Mouse (Mus musculus): ENCODE measurements around the gene Uvrag.
A peak's percentile ranks its signal among the peaks of the same experiment; 100 is the strongest.

Gene Uvrag

DNA sequence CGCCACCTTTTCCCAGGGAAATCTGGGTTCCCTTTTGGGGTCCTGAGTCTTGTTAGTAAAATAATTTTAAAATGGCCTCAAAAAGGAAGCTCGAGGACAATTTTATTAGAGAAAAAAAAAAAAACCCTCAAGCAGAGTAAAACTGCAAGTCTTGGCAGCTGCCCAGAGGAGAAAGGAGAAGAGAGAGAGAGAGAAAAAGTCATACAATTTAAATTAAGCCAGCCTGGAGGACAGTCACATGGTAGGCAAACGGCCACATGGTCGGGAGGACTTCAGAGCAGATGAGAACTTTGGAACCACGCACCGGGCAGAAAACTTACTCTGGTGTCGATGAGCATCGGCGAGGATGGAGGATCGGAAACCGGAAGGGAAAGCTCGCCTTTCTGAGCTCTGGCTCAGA, 269.1 kb downstream of the Uvrag start:
- no peak for DNase-seq

DNA sequence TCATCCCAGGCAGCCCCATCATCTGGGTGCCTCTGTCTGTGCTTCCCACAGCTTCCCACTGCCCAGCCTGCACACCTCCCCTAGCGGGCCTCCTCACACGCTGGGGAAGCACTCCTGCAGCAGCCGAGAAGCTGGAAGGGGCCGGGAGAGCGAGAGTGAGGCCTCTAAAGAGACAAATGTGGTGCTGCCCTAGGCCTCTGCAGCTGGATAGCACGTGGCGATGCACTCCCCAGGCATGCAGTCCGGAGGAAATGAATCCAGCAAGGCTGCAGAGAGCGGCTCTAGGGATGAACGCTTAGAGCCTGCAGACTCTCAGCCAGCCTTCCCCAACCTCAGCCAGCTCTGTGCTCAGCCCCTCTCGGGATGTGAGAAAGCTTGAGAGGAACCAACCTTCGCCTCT, 270.1 kb downstream of the Uvrag start:
- DNase-seq: no peak

DNA sequence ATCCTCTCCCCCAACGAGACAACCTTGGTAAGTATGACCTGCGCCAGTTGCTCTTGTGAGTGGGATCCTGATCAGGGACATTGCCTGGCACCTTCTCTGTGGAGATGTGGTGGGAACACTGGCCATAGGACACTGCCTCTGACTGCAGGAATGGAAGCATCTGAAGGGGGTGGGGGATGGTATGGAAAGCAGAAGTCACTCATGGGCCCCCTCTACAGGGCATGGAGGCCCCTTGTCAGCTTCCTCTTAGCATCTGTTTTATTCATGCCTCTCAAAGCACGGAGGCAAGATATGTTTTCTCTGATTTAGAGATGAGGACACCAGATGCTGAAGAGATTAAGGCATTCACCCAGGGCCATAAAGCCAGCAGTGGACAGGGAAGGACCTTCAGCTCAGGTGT, 271.9 kb downstream of the Uvrag start:
- no peak for DNase-seq

DNA sequence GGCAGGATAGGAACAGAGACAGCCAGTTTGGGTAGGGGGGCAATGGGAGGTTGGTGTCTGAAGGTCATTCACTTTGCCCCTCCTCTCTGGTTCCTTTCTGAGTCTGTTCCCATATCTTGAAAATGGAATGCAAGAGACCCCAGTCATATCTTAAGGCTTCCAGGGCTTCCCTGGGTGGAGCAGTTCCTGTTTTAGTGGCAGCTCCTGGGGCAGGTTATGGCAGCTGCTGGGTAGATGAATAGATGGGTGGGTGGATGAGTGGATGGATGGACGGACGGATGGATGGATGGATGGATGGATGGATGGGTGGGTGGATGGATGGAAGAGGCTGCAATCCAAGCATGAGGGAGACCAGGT, 273.2 kb downstream of the Uvrag start:
- no peak for DNase-seq

DNA sequence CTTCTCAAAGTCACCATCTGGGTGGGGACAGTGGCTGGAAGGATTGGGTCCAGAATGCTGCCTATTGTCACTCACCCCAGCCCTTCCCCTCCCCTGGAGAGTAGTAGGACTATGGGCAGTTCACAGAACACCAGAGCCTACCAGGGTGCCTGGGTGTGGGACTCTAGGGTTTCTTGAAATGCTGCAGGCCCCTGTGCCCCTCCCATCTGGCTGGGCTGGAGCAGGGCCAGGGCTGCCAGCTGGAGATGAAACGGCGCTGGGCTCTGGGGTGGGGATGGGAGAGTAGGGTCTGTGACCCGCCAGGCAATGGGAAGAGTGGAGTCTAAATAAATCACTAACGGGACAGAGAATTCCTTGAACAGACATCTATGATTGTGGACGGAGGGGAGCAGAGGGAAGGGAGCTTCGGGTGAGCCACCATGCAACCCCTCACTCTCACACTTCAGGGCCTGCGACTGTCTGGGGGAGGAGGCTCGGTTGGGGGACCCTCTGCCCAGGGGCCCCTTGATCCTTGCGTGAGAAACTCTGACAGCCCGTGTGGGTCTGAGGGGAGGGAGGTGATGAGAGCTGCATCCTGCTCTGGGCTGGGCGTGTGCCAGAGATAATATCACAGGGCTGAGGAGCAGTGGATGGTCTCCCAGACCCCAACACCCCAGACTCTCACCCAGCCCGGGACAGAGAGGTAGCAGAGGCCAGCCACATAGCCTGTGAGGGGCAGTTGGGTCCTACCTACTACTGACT, 273.7 kb downstream of the Uvrag start:
- DNase-seq: no peak

DNA sequence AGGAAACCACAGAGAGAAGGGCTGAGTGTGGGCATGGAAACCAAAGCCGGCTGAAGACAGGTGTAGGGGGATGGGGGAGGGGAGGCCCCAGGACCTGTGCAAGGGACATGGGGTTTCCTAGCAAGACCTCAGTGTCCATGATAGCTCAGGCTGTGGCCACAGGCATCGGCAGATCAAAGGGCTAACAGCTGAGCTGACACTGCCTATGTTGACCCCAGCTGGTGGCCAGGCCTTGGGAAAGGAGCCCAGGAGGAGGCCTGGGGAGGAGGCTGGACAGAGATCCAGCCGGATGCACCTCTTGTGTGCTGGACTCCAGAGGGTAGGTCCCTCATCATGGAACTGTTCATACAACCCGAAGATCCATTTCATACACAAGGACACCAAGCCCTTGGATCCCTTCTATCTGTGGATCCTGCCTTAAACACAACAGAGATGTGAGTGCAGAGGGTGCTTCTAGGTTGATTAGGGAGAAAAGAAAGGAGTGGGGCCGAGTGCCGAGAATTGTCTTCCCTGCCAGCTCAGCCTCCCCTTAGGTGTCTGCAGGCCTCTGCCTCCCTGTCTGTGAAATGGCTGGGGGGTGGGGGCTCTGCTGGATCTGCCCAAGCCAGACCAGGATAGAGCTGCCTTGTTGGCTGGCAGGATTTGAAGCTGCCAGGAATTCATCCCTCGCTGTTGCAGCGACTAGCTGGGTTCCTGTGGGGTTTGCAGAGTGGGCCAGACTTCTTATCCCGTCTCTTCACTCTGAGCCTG, 276.8 kb downstream of the Uvrag start:
- peak; percentile 22 for DNase-seq

DNA sequence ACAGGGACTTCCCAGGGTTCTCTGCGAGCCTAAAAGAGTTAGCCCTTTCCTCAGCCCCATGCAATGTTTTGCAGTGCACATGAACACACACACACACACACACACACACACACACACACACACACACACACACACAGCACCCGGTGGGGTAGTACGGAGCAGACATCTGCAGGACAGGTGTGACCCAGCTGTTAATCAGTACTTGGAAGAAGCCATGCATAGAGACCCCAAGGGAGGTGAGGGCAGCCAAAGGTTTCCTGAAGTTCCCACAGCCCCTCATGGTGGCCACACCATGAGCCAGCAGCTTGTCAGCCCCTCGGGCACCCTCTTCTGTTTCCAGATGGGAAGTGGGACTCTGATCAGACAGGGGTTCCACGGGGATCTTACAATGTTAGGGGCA, 277.9 kb downstream of the Uvrag start:
- DNase-seq: no peak

DNA sequence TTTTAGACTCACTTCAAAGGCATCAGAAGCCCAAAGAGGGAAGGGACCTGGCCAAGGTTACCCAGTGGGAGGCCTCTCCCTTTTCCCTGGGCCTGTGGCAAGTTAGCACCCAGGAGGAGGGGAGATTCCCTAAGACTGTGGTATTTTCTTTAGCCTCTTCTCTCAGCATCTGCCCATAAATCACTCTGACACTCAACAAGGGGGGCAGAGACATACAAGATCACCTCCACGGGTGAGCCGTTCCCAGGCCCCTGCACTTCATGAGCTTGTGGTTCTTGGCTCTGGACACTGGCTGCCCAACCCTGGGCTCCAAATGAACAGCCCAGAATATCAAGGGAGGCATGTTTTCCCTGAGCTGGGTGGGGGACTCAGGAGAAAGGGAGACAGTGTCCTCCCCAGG, 279.9 kb downstream of the Uvrag start:
- DNase-seq: no peak

DNA sequence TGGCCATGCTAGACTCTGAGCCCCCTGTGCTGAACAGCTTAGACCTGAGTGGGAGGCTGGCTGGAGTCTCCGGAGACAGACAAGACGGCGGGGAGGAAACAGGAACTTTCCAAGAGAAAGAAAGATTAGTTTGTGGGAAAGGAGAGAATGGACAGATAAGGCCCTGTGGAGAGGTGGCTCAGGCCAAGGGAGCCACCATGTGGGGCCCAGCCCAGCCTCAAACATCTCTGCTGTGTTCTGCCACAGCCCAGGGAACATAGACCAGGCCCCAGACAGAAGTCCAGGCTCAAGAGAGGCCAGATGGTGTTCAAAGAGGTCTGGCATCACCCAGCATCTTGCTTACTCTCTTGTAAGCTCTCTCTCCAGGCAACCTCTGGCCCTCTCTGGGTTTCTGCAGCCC, 283.8 kb downstream of the Uvrag start:
- DNase-seq: no peak

DNA sequence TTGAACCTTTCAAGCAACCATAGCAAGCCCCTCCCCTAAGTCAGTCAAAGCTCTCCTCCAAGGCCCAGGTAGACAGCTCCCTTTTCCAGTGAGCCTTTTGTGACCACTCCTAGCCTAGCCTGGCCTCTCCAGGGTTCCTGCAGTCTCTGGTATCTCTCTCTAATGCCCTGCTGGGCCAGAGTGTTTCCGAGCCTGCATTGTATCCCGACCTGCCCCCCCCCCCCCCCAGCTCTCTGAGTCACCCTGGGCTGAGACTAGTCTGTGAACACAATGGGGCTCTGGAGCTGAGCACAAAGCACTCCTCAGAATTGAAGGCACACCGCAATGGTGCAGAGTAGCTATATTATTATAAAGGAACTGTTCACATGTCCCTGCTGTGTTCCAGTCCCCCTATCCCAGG, 284.8 kb downstream of the Uvrag start:
- no peak for DNase-seq

DNA sequence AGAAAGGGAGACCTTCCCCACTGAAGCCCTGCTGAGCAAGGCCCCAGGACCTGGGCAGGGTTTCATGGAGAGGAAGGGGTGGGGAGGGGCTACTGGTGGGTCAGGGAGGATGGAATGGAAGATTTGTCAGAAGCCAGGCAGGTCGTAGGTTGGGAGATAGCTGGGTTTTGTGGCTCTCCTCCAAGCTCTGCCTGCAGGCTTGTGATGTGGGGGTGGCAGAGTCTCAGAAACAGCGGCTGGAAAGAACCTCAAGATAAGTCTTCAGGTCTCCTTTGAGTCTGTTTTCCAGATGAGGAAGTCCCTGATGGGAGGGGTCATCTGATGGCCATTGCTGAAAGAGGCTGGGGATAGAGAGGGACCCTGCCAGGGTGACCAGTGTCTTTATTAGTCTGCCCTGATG, 285.6 kb downstream of the Uvrag start:
- DNase-seq: no peak

DNA sequence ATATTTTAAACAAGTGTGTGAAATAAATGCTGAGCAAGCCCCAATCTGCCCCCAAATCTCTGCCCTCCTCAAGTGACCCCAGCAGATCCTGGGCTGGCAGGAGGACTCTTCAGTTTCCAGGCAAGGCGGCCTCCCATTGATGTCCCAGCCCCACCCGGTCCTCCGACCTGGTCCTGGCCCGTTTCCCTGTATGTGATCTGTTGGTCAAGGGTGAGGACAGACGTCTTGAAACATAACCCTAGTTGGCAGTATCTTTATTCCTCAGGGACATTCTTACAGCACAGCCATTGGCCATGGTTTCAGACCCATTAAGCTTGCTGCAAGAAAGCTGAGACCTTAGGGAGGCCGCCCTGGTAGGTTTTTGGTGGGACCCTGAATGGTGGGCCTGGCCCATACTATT, 287.1 kb downstream of the Uvrag start:
- DNase-seq: no peak

DNA sequence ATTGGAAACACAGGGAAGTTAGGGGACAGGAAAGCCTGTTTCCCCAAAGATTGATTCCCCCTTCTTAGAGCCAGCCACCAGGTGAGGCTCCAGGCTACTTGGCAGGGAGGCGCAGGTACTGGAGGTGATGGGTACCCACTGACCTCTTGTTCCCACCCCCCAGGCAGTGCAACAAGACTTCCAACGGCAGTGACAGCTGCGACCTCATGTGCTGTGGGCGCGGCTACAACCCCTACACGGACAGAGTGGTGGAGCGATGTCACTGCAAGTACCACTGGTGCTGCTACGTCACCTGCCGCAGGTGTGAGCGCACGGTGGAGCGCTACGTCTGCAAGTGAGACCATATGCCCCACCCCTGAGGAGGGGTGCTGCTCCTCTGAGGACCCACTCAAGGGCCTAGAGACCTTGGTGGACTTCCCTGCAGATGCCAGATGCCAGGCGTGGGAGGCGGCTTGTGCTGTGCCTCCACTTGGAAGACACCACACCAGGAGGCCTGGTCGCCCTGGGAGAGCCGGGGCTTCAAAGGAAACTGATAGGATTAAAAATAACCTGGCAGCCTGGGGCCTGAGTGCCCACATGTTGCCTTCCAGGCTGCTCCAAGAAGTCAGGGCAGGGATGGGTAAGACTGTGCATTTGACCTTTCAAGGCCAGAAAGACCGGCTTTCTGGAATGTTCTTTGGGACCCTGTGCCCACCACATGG, 287.8 kb downstream of the Uvrag start:
- DNase-seq: no peak

DNA sequence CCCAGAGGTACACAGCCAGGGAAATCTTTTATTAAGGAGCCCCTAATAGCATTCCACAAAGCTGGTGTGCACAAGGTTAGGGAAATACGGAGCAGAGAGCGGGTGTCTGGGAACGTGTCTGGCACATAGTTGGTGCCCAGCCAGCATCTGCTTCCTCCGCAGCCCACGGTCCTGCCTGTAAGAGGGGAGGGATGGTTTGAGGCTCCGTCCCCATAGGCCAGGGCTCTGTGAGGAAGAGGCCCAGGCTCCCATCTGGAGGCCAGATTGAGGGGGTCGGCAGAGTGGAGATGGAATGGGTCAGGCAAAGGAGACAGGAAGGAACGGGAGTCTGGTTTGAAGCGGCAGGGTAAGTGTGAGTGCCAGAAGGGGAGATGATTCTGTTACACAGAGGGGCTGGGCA, 289.7 kb downstream of the Uvrag start:
- DNase-seq: peak; percentile 42

DNA sequence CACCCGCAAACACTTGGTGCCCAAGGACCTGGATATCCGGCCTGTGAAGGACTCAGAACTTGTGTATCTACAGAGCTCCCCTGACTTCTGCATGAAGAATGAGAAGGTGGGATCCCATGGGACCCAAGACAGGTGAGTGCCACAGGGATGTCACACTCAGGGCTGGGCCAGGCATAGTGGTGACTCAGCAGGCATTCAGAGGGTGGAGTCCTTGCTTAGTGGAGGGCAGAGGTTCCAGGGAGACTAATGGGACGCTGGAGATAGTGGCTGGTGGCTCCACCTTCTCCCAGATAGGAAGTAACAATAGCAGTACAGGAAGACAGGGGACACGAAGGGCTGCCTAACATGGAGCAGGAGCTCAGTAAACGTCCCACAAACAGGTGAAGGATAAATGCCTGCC, 290.6 kb downstream of the Uvrag start:
- DNase-seq: no peak

DNA sequence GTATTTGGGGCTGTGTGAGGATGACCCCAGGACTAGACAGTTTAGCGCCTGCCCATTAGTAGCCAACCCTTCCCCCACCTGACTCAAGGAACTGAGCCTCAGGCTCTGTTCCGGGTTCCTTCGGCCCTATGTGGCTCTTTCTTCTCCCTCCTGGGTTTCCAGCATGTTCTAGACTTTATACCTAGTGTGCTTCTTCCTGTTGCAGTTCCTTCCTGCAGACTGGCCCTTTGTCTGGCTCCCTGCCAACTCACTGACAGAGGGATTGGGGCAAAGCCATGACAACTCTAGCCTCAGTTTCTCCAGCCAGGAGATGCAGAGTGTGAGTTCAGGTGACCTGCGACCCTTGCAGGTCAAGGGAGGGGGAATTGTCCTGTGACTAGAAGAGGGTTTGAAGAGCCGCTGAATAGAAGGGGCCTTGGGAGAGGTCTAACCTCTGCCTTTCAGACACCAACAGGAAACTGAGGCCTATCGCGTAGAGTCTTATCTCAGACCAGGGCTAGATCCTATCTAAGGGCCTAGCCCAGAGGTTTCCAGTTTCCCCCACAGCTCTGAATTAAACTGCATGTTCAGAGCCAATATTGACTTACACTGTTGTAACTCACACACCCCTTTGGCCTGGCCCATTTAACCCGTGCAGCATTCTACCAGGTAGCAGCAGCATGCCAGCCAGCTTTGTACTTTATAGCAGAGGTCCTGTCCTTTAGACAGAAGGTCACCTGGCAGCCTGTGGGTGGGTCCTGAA, 291.9 kb downstream of the Uvrag start:
- DNase-seq: peak; percentile 27

DNA sequence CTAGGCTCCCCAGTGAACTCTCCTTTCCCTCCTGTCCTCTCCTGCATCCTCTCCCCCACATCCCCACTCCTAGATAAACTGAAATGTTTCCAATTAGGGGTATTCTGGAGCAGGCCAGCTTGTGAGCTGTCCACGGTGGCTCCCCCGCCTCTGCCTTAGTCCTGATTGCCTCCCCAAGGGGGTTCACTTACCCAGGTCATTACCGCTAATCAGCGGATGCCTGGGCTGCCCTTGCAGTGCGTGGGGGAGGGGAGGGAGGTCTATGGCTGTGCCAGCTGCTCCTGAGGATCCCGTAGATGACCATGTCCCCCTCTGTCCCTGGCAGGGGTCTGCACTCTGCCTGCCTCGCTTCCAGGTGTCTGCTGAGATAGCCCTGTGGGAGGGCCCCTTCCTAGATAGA, 297.3 kb downstream of the Uvrag start:
- DNase-seq: no peak

DNA sequence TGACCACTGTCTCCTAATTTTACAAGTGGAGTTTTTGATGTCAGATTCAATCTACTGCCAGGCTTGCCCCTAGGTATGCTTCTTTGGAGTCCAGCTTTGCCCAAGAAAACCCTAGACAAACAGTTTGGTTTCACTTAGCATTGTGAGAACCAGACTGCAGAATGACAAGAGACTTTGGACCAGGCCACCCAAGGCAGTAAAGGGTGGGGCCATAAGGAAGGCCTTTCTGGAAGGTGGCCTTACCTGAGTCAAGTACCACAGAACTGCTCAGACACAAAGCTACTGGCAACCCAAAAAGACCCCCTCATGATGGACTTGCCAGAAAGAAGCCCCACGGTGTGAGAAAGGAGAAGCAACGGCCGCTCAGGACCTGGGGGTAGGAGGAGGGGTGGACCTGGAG, 297.9 kb downstream of the Uvrag start:
- DNase-seq: no peak

DNA sequence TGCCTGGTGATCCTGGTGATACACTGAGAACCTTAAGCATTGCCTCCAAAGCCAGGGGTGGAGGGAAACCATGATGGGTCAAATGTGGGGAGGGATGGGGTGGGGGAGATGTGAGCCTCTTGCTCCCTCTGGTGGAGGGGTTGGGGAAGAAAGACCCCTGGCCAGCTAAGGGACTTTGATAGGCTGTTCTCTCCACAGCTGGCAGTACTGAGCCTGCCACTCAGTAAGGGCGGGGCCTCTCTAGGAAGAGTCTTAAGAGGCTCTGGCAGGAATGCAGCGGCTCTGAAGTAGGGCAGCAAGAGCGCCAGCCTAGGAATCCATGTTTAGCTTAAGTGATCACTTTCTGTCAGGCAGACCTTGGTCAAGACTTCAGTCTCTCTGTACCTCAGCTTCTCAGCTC, 299.1 kb downstream of the Uvrag start:
- DNase-seq: peak; percentile 62

DNA sequence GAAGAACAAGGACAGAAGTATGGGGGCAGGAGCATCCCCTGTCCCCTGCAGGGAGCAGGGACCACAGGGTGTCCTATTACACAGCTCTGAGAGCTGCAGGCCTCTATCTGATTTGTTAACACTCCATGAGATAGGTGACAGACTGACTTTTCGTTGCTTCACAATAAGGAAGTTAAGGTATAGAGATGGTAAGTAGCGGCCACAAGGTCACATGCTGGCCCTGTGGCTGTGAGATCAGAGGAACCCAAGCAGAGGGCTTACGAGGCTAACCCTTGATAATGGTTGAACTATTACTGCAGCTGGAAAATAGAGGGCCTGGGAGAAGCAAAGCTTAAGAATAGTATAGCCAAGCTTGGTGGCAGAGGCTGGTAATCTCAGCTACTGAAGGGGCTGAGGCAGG, 300.2 kb downstream of the Uvrag start:
- no peak for DNase-seq

DNA sequence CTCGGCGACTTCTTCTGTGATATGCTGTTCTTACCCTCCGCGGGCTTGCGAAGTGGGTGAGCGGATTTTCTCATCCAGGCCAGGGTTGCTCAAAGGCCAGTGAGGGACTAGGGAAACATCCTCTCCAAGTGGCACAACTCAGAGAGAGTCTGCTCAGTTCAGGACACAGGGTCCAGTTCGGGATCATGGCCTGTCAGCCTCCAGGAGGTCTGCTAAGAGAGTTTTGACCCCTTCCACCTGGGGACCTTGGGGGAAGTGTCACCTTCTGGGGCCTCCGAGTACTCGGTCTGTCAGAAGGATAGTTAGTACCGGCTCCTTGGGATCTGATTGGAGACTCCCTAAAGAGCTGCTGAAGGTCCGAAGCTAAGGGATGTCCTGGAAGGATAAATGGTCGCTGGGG, 301.6 kb downstream of the Uvrag start:
- no peak for DNase-seq

DNA sequence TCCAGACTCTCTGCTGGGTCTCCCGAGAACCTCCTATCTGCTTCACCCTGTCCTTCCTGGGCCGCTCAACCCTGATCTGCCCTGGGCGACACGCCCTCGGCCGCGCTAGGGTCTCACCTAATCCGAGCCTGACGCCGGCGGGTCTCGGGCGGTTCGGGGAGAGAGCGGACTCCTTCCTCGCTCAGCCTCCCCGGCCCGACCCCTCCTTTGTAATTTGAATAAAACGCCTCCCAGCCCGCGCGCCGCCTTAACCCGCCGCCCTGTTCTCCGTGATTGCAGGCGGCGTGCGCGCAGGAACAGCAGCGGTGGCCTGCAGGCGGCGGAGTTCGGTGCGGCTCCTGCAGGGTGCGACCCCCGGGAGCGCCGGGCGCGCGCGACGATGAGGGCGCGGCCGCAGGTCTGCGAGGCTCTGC, 302.2 kb downstream of the Uvrag start:
- DNase-seq: peak; percentile 61

DNA sequence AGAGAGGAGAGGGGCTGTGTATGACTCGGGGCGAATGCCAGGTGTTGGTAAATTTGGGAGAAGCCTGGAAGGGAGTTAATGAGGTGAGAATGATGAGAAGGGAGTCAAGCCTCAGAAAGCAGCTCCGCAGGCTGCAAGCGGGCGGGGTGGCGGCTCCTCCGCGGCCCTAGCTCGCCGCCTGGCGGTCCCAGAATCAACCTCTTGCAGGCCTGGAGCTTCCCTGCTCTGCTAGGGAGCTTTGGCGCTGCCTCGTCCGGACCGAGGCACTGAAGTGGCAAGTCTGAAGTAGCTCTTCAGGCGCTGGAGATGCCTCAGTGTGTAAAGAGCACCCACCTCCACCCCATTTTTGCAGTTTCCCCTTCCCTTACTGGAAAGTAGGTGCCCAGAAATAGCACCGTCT, 303.0 kb downstream of the Uvrag start:
- DNase-seq: peak; percentile 88
